Mouse (Mus musculus) cerebellum, adult 11 months (tissue): ENCODE results near the gene Ajm1.

Experiments used
- DNase-seq: peaks from one replicate; pipeline ENCODE4 v3.0.0; 2022

Ajm1 gene

DNA sequence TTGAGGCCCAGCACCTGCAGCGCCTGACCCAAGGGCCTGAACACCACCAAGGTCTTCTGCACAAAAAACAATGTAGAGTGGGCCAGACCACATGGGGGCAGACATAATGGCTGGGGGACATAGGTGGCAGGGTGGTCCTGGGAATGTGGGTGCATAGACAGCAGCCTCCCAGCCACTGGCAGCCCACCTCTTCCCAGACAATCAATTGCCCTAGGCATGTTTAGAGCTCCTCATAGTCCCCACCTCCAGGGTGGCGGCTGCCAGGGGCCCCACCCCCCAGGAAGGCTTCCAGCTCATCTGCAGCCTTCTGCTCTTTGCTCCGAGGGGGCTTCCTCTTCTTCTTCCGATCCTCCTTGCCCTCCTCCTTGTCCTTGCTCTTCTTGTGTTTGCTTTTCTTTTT, 2.0 kb upstream of the Ajm1 start:
- peak; percentile 33 for DNase-seq

- peak; percentile 43 for DNase-seq
These were observed 1.5 kb upstream of the Ajm1 start for GRCm38 (mm10) chr2:25583120-25583481.

DNA sequence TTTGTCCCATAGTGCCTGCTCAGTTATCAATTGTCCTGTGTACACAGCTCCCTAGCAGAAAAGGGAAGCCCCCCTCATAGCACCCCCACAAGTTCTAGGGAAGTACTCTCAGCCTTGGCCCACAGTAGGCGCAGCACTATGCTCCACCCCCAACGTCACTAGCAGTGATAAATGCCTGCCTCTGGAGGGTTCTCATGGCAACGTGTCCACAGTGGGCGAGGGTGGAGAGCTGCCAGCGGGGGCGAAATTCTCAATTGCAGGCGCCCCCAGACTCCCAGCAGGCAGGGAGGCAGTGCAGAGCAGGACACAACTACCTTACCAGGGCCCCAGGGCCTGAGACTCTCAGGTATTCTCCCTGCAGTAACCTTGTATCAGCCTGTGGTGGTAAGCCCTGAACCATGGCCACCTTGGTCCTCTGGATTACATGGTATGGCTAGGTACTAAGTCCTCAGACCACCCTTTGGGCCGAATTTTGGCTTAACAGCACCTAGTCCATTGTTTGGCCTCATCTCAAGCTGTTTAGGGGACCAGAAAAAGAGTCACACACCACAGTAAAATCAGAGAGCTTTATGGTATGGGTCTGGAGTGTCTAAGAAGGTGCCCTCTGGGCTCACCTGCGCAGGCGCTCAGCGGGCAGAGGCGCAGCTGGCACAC, 1.0 kb upstream of the Ajm1 start:
- peak; percentile 62 for DNase-seq

DNA sequence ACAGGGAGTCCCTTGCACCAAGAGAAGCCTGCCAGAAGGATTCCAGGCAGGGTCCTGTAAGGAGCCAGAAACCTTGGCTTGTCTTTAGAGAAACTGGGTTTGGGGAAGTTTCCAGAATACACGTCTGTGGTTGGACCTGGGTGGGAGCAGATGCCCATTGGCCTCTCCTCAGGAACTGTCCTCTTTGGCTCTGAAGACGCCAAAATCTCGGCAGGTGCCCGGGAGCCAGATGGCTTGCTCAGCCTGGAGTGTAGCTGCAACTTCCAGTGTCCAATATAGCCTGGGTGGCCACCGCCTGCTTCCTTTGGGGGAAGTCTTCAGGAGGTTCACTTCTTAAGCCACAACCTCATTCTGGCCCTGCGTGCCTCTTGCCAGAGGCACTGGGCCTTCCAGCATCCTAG, 344 bp upstream of the Ajm1 start:
- peak; percentile 90 for DNase-seq

DNA sequence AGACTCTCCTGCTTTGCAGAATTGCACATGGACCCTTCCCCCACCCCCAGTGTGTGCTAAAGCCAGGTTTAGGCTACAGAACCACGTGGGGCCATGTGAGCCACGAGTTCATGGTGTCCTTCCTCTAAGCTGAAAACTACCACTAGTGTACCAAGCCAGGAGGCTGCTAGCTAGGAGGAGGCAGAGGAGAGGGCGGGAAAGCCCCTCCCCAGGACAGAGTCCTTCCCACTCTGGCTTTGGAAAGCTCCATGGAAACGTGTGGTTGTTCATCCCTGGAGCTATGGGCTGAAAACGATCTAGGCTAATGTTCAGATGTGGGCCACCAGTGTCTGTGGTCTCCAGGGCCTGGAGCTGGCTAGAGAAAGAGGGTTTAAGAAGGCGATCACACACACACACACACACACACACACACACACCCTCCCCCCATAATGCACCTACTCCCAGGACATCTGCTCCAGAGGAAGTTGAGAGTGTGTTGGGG, 896 bp downstream of the Ajm1 start:
- DNase-seq = peak; percentile 46

DNA sequence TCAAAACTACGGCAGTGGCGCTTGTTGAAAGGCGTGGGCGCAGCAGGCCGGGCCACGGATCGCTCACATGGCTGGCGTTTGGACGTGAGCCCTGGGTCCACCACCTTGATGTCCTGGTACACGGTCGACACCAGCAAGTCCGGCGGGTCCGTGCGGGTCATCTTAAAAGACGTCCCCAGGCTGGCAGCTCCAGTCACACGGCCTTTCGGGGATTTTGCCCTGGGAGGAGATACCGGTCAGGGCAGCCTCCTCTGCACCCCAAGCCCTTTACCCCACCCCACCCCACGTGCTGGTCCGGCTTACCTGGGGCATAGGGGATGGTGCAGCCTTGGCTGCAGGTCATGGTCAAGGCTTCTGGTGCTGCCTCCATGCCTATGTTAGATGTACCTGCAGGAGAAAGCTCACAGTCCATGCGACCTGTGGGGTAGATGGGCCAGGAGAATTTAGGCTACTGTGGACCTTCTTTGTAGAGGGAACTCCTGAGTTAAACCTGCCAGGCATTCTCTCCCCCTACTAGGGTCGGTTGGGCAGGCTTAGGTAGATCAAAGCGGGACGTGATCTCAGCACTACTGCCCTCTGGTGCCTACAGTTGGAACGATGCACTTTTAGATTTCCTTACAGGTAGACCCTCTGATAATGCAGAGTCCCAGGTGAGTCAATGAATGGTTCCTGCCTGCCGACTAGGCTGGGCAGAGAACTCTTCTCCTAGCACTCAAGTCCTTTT, 1.7 kb downstream of the Ajm1 start:
- peak; percentile 80 for DNase-seq

DNA sequence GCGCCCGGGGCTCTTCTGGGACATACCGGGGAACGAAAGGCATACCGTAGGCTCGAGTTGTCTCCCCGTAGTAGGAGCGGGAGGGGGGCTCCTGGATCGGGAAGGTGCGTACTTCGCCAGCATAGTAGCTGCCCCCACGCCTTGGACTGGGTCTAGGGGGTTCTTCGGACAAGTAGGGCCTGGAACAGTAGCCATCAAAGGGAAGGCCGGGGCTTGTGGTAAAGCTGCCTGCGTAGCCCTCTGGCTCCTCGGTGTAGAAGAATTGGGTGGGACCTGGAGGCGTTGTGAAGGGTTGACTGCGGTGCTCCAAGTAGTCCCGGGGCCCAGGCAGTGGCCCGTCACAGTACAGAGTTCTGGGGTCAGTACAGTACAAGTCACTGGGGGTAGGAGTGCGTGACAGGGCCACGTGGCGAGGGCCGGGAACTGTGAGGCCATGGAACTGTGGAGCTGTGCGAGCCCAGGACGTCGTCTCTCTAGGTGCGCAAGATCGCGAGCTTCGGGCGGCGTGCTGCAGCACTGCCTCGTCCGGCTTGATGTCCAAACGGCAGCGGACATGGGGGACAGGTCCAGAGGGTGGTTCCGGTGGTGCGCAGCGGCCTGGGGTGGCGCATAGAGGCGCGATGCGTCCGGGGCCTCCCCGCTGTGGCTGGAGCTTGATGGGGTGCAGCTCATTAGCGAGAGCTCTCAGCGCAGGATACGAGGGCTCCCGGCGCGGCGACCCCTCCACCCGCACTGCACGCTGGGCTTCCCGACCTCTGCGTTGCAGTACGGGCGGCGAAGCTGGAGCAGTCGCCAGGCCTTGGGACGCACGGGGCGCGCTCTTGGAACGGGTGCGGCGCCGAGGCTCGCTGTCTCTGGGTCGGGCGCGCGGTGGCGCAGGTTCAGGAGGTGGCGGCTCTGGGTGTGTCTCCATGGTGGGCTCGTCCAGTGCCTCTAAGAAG, 2.5 kb downstream of the Ajm1 start:
- DNase-seq = peak; percentile 66

- peak; percentile 56 for DNase-seq
These were observed 3.4 kb downstream of the Ajm1 start for GRCm38 (mm10) chr2:25577951-25578795.

DNA sequence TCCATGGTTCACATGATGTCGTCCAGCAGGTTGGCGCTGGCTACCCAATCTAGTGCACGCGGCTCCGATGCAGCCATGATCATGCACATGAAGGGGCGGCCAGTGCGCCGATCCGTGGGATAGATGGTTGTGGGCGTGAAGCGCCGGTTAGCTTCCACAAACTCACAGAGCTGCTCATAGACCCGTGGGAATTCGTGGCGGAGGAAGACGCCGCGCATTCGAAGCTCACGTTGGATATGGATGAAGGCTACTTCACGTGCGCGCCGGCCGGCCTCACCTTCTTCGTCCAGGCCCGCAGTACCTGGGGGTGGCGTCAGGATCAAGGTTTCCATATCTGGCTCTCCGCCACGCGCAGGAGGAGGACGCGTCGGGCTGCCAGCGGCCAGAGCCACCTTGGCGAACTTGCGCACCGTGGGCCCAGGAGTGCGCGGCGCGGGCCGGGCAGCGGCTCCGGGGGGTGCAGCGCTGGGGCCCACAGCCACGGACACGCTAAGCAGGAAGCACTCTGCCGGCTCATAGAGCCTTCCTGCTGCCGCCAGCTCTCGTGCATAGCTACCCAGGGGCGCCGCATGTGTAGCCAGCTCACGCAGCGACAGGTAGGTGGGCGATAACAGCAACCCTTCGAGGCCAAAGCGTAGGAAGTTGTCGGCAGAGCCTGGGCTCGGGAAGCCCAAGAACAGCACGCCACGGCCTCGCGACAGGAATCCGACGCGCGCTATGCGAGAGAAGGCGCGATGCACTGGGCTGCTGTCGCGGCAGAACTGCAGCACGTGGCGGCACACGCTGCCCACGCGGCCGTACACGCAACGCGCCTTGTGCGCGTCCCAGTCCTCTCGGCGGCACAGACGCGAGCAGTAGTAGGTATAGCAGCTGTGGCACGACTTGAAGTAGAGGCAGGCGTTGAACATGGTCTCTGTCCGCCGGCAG, 4.3 kb downstream of the Ajm1 start:
- DNase-seq = peak; percentile 59

GRCm38 (mm10) chr2:25576028-25576850, 5.3 kb downstream of the Ajm1 start:
- DNase-seq = peak; percentile 33

- peak; percentile 66 for DNase-seq
These were observed 6.0 kb downstream of the Ajm1 start for GRCm38 (mm10) chr2:25575432-25576027.

DNA sequence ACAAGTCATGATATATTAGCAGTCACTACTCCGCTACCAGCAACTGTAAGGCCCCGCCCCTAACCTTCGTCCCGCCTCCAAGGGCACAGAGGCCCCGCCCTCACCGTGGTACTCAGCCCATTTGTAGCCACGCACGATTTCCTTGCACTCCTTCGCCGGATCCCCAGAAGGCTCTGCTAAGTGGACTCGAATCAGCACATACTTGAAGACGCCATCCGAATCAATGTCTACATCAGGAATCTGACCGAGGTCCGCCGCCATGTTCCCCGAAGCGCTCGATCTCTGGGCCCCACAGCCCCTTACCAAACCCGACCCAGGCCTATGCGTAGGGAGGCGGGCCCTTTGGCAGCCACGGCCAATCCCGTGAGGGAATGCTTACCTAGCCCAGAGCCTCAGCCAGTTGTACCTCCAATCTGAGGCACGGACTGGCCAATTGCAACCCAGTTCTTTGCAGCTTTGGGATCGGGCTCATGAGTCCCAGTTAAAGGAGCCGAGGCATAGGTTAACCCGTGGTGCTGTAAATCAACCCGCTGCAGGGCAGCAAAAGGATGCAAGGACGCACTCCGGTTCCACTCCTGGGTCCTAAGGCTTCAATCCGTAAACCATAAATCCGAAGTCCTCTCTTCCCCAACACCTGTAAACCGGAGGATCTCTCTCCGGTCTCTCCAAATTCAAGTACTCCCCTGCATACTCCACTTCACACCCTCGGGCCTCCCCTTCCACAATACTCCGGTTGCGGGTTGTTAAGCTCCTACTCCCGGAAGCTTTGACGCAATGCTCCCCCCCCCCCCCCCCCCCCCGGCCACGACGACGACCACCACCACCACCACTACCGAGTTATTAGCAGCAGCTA, 6.8 kb downstream of the Ajm1 start, which contains the start of the genes Mamdc4 and Phpt1:
Mamdc4 (minus strand) TSS at position 267 of the 853 bp plus-strand sequence.
Phpt1 (minus strand) TSS at position 646 of the 853 bp plus-strand sequence.
- DNase-seq = peak; percentile 94

GRCm38 (mm10) chr2:25574136-25574535, 7.4 kb downstream of the Ajm1 start:
- peak; percentile 47 for DNase-seq

DNA sequence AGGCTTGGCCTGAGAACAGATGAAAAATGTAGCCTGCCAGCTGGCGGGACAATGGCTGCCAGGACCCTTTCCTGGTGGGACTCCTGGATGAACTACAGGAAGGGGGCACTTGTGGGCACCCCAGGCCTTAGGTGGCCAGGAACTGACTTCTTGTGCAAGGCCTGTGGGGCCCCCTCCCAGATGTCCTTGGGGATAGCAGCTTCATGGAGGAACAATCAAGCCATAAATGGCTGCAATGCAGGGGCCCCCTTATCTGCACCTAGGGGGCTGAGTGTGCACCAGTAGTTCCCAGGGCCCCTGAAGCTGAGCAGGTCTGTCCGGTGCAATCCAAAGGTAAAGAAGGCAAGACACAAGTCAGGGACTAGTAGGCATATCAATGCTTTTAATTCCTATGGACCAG, 8.5 kb downstream of the Ajm1 start:
- peak; percentile 21 for DNase-seq

- DNase-seq = no peak
These were observed 10.3 kb downstream of the Ajm1 start for GRCm38 (mm10) chr2:25571221-25571620.

DNA sequence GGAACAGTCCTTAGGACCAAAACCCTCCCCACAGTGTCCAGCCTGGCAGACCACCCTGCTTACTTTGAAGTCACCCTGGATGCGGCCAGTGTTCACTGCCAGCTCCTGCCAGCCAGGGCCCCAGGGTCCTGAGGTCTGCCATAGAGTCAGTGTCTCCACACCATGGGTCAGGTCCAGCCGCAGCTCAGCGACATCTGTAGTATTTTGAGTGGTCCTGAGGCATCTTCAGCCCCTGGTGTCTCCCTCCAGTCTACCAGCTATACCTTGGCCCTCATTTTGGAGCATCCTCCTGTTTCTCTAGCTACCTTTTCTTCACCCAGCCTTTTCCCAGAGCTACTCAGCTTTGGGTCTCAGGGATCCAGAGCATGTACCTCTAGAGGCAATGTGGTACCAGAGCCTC, 12.2 kb downstream of the Ajm1 start:
- no peak for DNase-seq

DNA sequence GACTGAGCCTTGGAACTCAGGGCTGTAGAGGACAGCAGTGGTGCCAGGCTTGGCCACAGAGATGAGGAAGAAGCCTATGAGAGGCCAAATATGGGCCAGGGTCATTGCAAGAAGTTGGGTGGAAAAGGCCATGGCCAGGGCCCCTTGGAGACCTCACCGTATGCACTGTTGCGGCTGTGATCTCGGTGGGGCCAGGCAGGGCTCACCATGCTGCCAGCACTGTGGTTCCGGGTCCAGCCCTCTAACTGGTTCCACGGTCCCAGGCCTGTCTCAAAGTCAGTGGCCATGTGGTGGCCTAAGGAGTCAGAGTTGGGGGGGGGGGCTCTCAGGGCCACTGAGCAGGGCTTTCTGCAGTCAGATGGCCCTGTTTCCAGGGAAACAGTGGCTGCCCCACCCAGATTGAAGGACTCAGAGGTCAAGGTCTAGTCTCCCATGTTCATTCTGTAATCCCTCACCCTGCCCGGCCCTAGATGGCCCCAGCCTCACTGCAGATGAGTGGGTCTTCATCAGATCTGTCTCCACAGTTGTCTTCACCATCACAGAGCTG, 13.0 kb downstream of the Ajm1 start:
- no peak for DNase-seq

DNA sequence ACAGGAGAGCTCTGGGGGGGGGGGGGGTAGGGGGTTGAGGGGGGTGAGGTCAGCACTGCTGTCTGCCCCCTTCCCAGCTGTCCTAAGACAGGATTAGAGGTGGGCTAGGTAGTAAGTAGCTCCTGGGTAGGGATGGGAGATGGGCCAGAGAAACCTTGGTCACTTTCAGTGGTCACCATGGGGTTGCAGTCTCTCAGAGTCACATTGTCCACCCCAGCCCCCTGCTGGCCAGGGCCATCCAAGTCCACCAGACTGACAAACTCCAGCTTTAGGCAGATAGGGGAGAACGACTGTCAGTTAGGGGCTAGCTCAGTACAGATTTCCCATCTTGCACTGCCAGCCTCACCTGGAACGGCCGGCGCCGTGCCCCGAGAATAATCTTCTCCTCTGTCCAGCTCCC, 15.0 kb downstream of the Ajm1 start:
- DNase-seq = no peak
